Mouse (Mus musculus) liver, adult 2 months (tissue): ENCODE measurements around the gene Nol12.

Experiments
- CTCF ChIP-seq: fragments of 200-500 bp; IDR thresholded peaks from 2 replicates; pipeline ENCODE4 v1.5.1; 2011; ENCODE audit warnings: low read depth, low read length, control low read depth
- POLR2A ChIP-seq: fragments of 200-500 bp; IDR thresholded peaks from 2 replicates; pipeline ENCODE4 v1.6.1; 2011; ENCODE audit warnings: low read length, control low read depth; ENCODE audit not compliant: insufficient read depth; ENCODE audit errors: extremely low read depth

- TF ChIP-seq CTCF = no peak
- no peak for TF ChIP-seq POLR2A
Observed at GRCm38 (mm10) chr15:78947657-78948056, 12.9 kb downstream of the Nol12 start, which contains the start of gene Triobp.
